Mouse (Mus musculus) heart, postnatal 4 days (tissue): Measurements from ENCODE around the gene Gatb. TPM values are rescaled to one million over a fixed set of nuclear protein-coding genes. Genes with fewer than 3 reads are reported as not detected.

ENCODE experiments used
- total RNA-seq, 2 experiments: library from RNA; stranded (reverse); gene quantifications; 2 replicates each; pipeline ENCODE4 v1.2.3; 2021

Gatb gene
- total RNA-seq, 2 experiments from 2014 or later: 26.4 to 28.0 TPM

Other genes starting within 250 kb of the Gatb start
- gene Fam160a1, start 243.2 kb downstream of the Gatb start, total RNA-seq: 10 to 100 TPM; 27.0 to 28.1 TPM